Mouse (Mus musculus) liver, embryonic 16.5 days (tissue): Measurements from ENCODE around the gene Nagk. TPM values are rescaled to one million over a fixed set of nuclear protein-coding genes. Genes with fewer than 3 reads are reported as not detected.
"Not testable (repeated sequence)": the region's sequence is repeated elsewhere in the genome, so short reads cannot be mapped to it uniquely, and the experiment has no call there.

Source experiments
- ATAC-seq: fragments of 200-750 bp; cut with Nextera tagmentation; 2 replicates; pipeline ENCODE4 v1.8.0; 2017; ENCODE audit warnings: low read depth, mild to moderate bottlenecking, moderate number of reproducible peaks, moderate library complexity
- H3K27ac ChIP-seq: fragments of 300-500 bp; sonication (generic); 2 replicates; pipeline ENCODE4 v1.5.1; 2014; ENCODE audit warnings: mild to moderate bottlenecking, low read length
- H3K27me3 ChIP-seq: fragments of 300-500 bp; sonication (generic); 2 replicates; pipeline ENCODE4 v1.6.1; 2014; ENCODE audit warnings: low read depth, low read length, mixed read lengths; ENCODE audit not compliant: control insufficient read depth, insufficient read depth
- H3K36me3 ChIP-seq: fragments of 300-500 bp; sonication (generic); 2 replicates; pipeline ENCODE4 v1.6.1; 2014; ENCODE audit warnings: mild to moderate bottlenecking; ENCODE audit not compliant: control insufficient read depth, insufficient read depth
- H3K4me1 ChIP-seq: fragments of 300-500 bp; sonication (generic); 2 replicates; pipeline ENCODE4 v1.6.1; 2014; ENCODE audit warnings: low read depth, low read length, mixed read lengths; ENCODE audit not compliant: control insufficient read depth
- H3K4me2 ChIP-seq: fragments of 300-500 bp; sonication (generic); 2 replicates; pipeline ENCODE4 v1.6.1; 2014; ENCODE audit warnings: low read depth, low read length, mixed read lengths
- H3K4me3 ChIP-seq: fragments of 300-500 bp; sonication (generic); 2 replicates; pipeline ENCODE4 v1.5.1; 2014; ENCODE audit warnings: low read depth, mild to moderate bottlenecking, low read length
- H3K9ac ChIP-seq: fragments of 300-500 bp; sonication (generic); 2 replicates; pipeline ENCODE4 v1.6.1; 2014; ENCODE audit warnings: low read depth, low read length
- H3K9me3 ChIP-seq: fragments of 300-500 bp; sonication (generic); replicated peaks from 2 replicates; pipeline ENCODE4 v1.6.1; 2016; ENCODE audit warnings: low read length; ENCODE audit not compliant: control insufficient read depth
- WGBS: fragments of 180-500 bp; shearing (Covaris S2); extraction: QIAGEN DNeasy Blood & Tissue Kit; methylation state at CpG from one replicate; pipeline ENCODE4 v1.1.7; 2014; ENCODE audit not compliant: insufficient replicate concordance; 5-methylcytosine and 5-hydroxymethylcytosine counted together
- polyA plus RNA-seq: library from polyadenylated mRNA; unstranded; fragments of >200 nt; fragmentation: Nextera tagmentation; extraction: Ambion mirVana; gene quantifications from 2 replicates; pipeline ENCODE4 v1.2.1, GENCODE M21; 2015

Gene Nagk
- polyA plus RNA-seq, 1 experiment from 2014 or later: 20.1 TPM

DNA sequence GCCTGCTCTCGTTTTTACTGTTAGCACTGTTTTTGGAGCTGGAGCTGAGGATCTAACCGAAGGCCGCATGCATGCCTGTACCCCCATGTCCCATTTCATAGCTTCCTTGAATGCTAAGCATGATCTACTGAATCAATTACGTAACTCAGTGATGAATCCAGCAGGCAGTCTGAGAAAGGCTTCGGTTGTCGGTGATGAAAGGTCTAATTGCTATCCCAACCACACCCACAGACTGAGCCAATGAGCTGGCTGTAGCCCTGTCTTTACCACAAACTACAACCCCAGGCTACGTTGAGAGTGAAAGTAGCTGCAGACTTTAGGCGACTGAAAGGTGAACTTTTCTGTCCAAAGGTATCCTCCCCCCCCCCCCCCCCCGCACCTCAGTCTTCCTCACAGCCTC, 20.7 kb upstream of the Nagk start:
- Histone ChIP-seq H3K36me3 (peaks cover 14% of the 10 kb centered on the region), H3K27me3 (no peaks in the 10 kb centered on the region), H3K9me3 (no peaks in the 10 kb centered on the region), H3K9ac (peak overlapping the region; percentile 95), H3K27ac (no peak overlapping the region), H3K4me3 (peak overlapping the region; percentile 97), H3K4me1 (peaks cover 24% of the 10 kb centered on the region), H3K4me2 (peak overlapping the region; percentile 90)
- 46% methylated on average over 9 of the region's 9 CpGs for WGBS
- ATAC-seq: no peak

DNA sequence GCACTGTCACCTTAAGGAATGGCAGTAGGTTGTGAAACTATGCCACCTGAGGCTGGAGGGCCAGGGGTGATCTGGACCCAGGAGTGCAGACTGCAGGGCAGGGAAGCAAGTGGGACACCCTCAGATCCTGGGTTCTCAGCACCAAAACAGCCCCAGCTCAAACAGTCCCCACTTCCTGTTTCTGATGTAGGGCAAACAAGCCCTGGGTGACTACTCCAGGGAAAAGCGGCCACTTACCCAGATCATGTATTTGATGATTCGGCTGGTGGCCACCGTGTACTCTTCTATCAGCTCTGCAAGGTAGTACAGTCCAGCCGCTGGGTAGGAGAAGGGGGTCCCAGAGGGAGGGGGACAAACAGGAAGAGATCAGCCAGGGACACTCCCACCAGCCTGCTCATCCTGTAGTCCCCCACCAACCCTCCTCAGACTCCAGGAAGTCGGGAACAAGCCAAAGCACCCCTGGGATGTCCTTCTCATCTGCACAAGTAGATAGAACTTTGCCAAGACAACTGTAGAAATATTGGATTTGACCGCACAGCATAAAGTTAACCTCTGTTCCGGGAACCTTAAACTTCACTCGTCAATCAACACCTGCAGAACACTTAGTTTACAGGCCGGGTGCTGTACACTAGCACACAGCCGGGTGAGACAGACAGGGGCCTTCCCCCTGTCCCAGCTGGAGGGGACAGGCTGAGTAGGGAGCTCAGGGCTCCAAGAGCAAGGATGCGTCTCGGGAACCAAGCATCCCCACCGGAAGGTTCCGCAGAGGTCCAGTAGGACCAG, 19.8 kb upstream of the Nagk start:
- WGBS: 2% methylated on average over 14 of the region's 14 CpGs
- peak overlapping the region; percentile 90 for H3K4me2 ChIP-seq
- H3K4me1 ChIP-seq: peaks cover 24% of the 10 kb centered on the region
- H3K9ac ChIP-seq: peak overlapping the region; percentile 95
- H3K27ac ChIP-seq: peak overlapping the region; percentile 95
- no peaks in the 10 kb centered on the region for H3K9me3 ChIP-seq
- peak overlapping the region; percentile 97 for H3K4me3 ChIP-seq
- ATAC-seq: peak; percentile 23
- H3K27me3 ChIP-seq: no peaks in the 10 kb centered on the region
- H3K36me3 ChIP-seq: peaks cover 13% of the 10 kb centered on the region

GRCm38 (mm10) chr6:83775638-83776293, 19.0 kb upstream of the Nagk start, which contains the start of gene Tex261:
Tex261 (minus strand) TSS chr6:83775813.
- Histone ChIP-seq H3K27ac (peak within 1 kb of the TSS; percentile 95), H3K9me3 (no peaks in the 10 kb centered on the region), H3K27me3 (no peaks in the 10 kb centered on the region), H3K4me1 (peaks cover 24% of the 10 kb centered on the region), H3K36me3 (peaks cover 11% of the 10 kb centered on the region), H3K4me2 (peak within 1 kb of the TSS; percentile 90), H3K9ac (peak within 1 kb of the TSS; percentile 95), H3K4me3 (peak within 1 kb of the TSS; percentile 97)
- peak; percentile 93 for ATAC-seq
- WGBS: under 1% methylated on average over 45 of the region's 45 CpGs

- no peak overlapping the region for H3K9ac ChIP-seq
- no peaks in the 10 kb centered on the region for H3K27me3 ChIP-seq
- H3K4me1 ChIP-seq: peaks cover 24% of the 10 kb centered on the region
- no peaks in the 10 kb centered on the region for H3K9me3 ChIP-seq
- 73% methylated on average over 7 of the region's 7 CpGs for WGBS
- no peak for ATAC-seq
- no peak overlapping the region for H3K4me2 ChIP-seq
- no peaks in the 10 kb centered on the region; the same call in none of the 2 replicates for H3K36me3 ChIP-seq
- H3K27ac ChIP-seq: no peak overlapping the region
- H3K4me3 ChIP-seq: no peak overlapping the region
Observed at GRCm38 (mm10) chr6:83778306-83778705, 16.5 kb upstream of the Nagk start.

- Histone ChIP-seq H3K27ac (no peak overlapping the region), H3K36me3 (no peaks in the 10 kb centered on the region), H3K9ac (no peak overlapping the region), H3K4me3 (no peak overlapping the region), H3K4me2 (no peak overlapping the region), H3K9me3 (no peaks in the 10 kb centered on the region), H3K27me3 (no peaks in the 10 kb centered on the region), H3K4me1 (peaks cover 16% of the 10 kb centered on the region)
- WGBS: 6% methylated on average over 5 of the region's 5 CpGs
- ATAC-seq: no peak
Observed at GRCm38 (mm10) chr6:83779026-83779425, 15.8 kb upstream of the Nagk start.

GRCm38 (mm10) chr6:83786426-83786825, 8.4 kb upstream of the Nagk start:
- Histone ChIP-seq H3K36me3 (no peaks in the 10 kb centered on the region), H3K27ac (no peak overlapping the region), H3K4me2 (no peak overlapping the region), H3K9ac (no peak overlapping the region), H3K4me3 (no peak overlapping the region), H3K27me3 (no peaks in the 10 kb centered on the region), H3K9me3 (no peaks in the 10 kb centered on the region), H3K4me1 (no peaks in the 10 kb centered on the region)
- 44% methylated on average over 3 of the region's 3 CpGs for WGBS
- ATAC-seq: no peak

DNA sequence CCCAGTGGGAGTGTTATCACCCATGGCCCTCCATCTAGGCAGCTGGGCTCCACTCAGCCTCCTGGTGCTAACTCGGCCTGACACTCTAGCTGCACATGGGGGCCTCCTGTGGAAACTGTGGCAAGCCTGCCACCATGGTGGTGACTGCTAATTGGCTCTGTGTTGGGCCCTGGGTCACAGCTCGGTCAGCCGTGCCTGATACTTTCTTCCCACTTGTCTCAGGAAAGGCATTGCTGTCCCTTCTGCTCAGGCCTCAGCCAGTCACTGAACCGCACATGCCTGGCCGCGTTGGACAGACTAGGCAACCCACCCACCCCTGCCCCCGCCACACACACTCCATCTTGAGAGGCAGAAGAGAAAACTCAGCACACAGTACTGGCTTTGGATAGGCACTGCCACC, 6.2 kb upstream of the Nagk start:
- no peak overlapping the region for H3K9ac ChIP-seq
- ATAC-seq: no peak
- H3K9me3 ChIP-seq: no peaks in the 10 kb centered on the region
- no peak overlapping the region for H3K27ac ChIP-seq
- WGBS: 61% methylated on average over 7 of the region's 7 CpGs
- no peak overlapping the region for H3K4me2 ChIP-seq
- H3K4me3 ChIP-seq: no peak overlapping the region
- no peaks in the 10 kb centered on the region for H3K27me3 ChIP-seq
- no peaks in the 10 kb centered on the region for H3K36me3 ChIP-seq
- H3K4me1 ChIP-seq: no peaks in the 10 kb centered on the region

GRCm38 (mm10) chr6:83790533-83790932, 4.2 kb upstream of the Nagk start:
- not testable (repeated sequence) for H3K36me3 ChIP-seq, H3K27ac ChIP-seq, H3K9me3 ChIP-seq, H3K9ac ChIP-seq, H3K4me1 ChIP-seq, ATAC-seq, H3K4me2 ChIP-seq, H3K4me3 ChIP-seq, H3K27me3 ChIP-seq
- 71% methylated on average over 5 of the region's 5 CpGs for WGBS

- 18% methylated on average over 4 of the region's 4 CpGs for WGBS
- Histone ChIP-seq H3K27me3 (no peaks in the 10 kb centered on the region), H3K36me3 (no peaks in the 10 kb centered on the region), H3K27ac (no peak overlapping the region), H3K4me2 (no peak overlapping the region), H3K9me3 (no peaks in the 10 kb centered on the region), H3K4me3 (no peak overlapping the region), H3K4me1 (peaks cover 10% of the 10 kb centered on the region), H3K9ac (no peak overlapping the region)
- no peak for ATAC-seq
Observed at GRCm38 (mm10) chr6:83791251-83791890, 3.4 kb upstream of the Nagk start.
